Mouse (Mus musculus): Measurements from ENCODE around the gene Glce. TPM values are rescaled to one million over a fixed set of nuclear protein-coding genes. Genes with fewer than 3 reads are reported as not detected.

Glce gene
- polyA plus RNA-seq, 1 experiment: 4.2 TPM

DNA sequence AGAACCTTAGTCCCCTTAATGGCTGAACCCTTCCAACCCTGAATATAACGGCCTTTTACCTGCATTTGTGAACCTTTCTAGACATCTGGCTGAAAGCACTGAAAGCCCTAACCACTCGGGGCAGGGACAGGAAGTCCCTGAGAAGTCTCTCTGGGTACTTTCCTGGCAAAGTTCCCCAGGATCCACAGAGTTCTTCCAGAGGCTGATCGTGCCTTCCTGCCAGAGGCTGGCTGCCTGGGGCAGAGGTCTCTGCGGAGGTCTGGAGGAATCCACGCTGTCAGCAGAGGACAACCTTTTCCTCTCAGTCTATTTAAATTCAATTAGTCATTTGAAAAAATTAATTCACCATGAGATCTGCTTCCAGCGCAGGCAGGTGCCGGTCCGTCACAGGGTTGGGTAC is 73.3 kb downstream of the Glce start:
- TF ChIP-seq CTCF (IDR thresholded peaks at IDR 0.05; ENCODE audit: control insufficient read depth, insufficient read depth, low read length): no peak
- TF ChIP-seq POLR2A (IDR thresholded peaks at IDR 0.05; ENCODE audit: borderline replicate concordance, control insufficient read depth, low read depth, low read length): no peak
- 52% methylated on average over 8 of the region's 8 CpGs for WGBS
- Histone ChIP-seq H3K4me3 (replicated peaks; ENCODE audit: control insufficient read depth, low read depth, low read length) (no peak overlapping the region), H3K4me1 (ENCODE audit: control insufficient read depth, insufficient read depth, low read length) (no peaks in the 10 kb centered on the region), H3K27ac (ENCODE audit: control insufficient read depth, insufficient read depth, low read depth, low read length, poor library complexity) (no peak overlapping the region)

DNA sequence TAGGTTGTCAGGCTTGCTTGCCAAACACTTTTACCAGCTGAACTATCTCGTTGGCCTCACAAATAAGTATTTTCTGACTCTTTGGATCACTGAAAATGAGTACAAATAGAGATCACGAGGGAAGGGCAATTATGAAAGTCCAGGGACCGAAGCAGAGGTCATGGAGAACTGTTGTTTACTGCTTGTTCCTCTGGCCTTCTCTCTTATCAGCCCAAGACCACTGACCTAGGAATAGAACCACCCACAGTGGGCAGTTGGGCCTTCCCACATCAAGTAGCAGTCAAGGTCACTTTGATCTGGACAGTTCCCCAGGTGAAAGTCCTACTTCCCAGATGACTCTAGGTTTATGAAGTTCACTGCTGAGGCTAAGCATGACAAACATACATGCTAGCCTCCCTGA is 80.3 kb downstream of the Glce start:
- Histone ChIP-seq H3K27ac (ENCODE audit: control insufficient read depth, insufficient read depth, low read depth, low read length, poor library complexity) (no peak overlapping the region), H3K4me3 (replicated peaks; ENCODE audit: control insufficient read depth, low read depth, low read length) (no peak overlapping the region), H3K4me1 (ENCODE audit: control insufficient read depth, insufficient read depth, low read length) (no peaks in the 10 kb centered on the region)
- TF ChIP-seq POLR2A (IDR thresholded peaks at IDR 0.05; ENCODE audit: borderline replicate concordance, control insufficient read depth, low read depth, low read length) (no peak), CTCF (IDR thresholded peaks at IDR 0.05; ENCODE audit: control insufficient read depth, insufficient read depth, low read length) (no peak)
- 85% methylated on average over 3 of the region's 3 CpGs for WGBS

DNA sequence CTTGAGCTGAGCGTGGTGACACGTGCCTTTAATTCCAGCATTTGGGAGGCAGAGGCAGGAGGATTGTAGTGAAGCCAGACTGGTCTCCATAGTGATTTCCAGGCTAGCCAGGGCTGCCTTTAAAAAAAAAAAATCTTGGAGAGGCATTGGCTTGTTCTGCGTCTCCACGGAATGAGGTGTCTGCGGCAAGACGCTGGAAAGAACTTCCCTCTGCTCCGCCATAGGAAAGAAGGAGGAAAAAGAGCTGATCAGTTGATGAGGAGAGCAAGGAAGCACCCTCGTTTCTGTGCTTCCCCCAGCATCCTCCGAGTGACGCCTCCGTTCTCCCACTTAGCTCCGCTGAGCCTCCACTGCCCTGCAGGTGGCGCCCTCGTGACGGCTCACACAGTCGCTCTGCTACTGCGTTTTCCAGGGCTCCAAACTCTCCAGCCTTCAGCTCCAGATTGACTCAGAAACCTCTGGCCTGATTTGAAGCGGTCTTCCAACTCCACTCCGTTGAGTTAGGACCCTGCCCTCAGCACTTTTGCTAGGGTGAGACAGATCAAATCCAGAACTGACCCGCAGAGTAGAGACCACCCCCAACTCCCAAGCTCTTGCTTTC is 82.3 kb downstream of the Glce start:
- no peaks in the 10 kb centered on the region for H3K4me1 ChIP-seq (ENCODE audit: control insufficient read depth, insufficient read depth, low read length)
- TF ChIP-seq POLR2A (IDR thresholded peaks at IDR 0.05; ENCODE audit: borderline replicate concordance, control insufficient read depth, low read depth, low read length): no peak
- TF ChIP-seq CTCF (IDR thresholded peaks at IDR 0.05; ENCODE audit: control insufficient read depth, insufficient read depth, low read length): peak; percentile 94
- H3K27ac ChIP-seq (ENCODE audit: control insufficient read depth, insufficient read depth, low read depth, low read length, poor library complexity): no peak overlapping the region
- H3K4me3 ChIP-seq (replicated peaks; ENCODE audit: control insufficient read depth, low read depth, low read length): no peak overlapping the region
- WGBS: 11% methylated on average over 20 of the region's 20 CpGs

DNA sequence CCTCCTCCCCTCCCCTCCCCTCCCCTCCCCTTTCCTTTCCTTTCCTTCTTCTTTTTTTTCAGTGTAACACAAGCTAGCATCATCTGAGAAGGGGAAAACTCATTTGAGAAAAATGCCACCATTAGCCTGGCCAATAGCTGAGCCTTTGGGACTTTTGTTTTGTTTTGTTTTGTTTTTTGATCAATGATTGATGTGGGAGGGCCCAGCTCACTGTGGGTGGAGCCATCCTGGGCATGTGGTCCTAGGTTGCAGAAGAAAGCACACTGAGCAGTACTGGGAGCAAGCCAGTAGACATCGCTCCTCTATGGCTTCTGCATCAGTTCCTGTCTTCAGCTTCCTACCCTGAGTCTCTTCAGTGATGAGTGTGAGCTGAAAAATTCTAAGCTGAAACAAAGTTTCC is 86.6 kb downstream of the Glce start:
- WGBS: 79% methylated on average over 1 of the region's 1 CpGs
- TF ChIP-seq CTCF (IDR thresholded peaks at IDR 0.05; ENCODE audit: control insufficient read depth, insufficient read depth, low read length) (no peak), POLR2A (IDR thresholded peaks at IDR 0.05; ENCODE audit: borderline replicate concordance, control insufficient read depth, low read depth, low read length) (no peak)
- no peak overlapping the region for H3K4me3 ChIP-seq (replicated peaks; ENCODE audit: control insufficient read depth, low read depth, low read length)
- H3K4me1 ChIP-seq (ENCODE audit: control insufficient read depth, insufficient read depth, low read length): no peaks in the 10 kb centered on the region
- H3K27ac ChIP-seq (ENCODE audit: control insufficient read depth, insufficient read depth, low read depth, low read length, poor library complexity): no peak overlapping the region

DNA sequence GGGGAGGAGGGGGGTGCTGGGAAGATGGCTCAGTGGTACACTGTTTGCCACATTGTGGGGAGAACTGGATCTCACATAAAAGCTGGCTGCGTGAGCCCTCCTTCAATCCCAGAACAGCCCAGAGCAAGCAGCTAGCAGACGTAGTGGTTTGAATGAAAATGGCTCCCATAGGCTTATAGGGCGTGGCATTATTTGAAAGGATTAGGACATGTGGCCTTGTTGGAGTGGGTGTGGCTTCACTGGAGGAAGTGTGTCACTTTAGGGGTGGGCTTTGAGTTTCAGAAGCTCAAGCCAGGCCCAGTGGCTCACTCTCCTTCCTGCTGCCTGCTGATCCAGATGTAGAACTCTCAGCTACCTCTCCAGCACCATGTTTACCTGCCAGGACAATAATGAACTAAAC is 90.2 kb downstream of the Glce start:
- no peak overlapping the region for H3K27ac ChIP-seq (ENCODE audit: control insufficient read depth, insufficient read depth, low read depth, low read length, poor library complexity)
- no peak overlapping the region for H3K4me3 ChIP-seq (replicated peaks; ENCODE audit: control insufficient read depth, low read depth, low read length)
- H3K4me1 ChIP-seq (ENCODE audit: control insufficient read depth, insufficient read depth, low read length): peaks cover 2% of the 10 kb centered on the region; the same call in 1 of the 2 replicates
- 80% methylated on average over 3 of the region's 3 CpGs for WGBS
- TF ChIP-seq POLR2A (IDR thresholded peaks at IDR 0.05; ENCODE audit: borderline replicate concordance, control insufficient read depth, low read depth, low read length) (no peak), CTCF (IDR thresholded peaks at IDR 0.05; ENCODE audit: control insufficient read depth, insufficient read depth, low read length) (no peak)

DNA sequence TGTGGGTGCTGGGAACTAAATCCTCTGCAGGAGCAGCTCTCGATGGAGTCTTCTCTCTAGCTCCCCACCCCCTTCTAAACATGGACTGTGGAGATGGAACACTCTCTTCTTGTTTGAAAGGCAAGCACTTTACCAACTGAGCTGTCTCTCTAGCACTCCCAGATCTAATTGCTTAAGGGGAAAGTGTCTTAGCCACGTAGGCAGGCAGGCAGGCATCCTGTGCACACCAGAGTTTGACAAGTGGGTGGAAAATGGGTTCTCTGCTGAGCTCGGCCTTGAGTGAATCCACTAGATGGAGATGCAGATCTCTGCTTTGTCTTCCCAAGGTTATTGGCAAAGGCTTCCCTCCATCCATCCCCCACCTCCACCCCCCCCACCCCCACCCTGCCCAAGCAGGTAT is 94.4 kb downstream of the Glce start:
- H3K4me3 ChIP-seq (replicated peaks; ENCODE audit: control insufficient read depth, low read depth, low read length): no peak overlapping the region
- 57% methylated on average over 3 of the region's 3 CpGs for WGBS
- TF ChIP-seq POLR2A (IDR thresholded peaks at IDR 0.05; ENCODE audit: borderline replicate concordance, control insufficient read depth, low read depth, low read length) (no peak), CTCF (IDR thresholded peaks at IDR 0.05; ENCODE audit: control insufficient read depth, insufficient read depth, low read length) (no peak)
- H3K27ac ChIP-seq (ENCODE audit: control insufficient read depth, insufficient read depth, low read depth, low read length, poor library complexity): no peak overlapping the region
- H3K4me1 ChIP-seq (ENCODE audit: control insufficient read depth, insufficient read depth, low read length): peaks cover 2% of the 10 kb centered on the region; the same call in 1 of the 2 replicates

DNA sequence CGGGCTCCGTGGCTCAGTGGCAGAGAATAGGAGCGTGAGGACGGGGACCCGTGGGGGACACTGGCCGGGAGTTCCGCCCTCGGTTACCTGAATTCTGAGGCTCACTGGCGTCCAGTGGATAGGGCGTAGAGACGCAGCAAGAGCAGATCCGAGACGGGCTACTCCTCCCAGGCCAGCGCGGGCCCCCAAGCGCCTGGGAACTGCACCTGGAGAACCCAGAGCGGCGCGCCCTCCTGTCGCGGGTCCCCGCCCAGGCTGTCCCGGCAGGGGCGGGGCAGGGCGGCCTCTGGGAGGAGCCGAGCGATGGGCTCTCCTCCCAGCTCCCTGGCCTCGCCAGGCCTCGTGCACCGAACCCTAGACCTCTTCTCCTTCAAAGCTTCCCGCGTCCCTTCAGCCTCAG is 95.9 kb downstream of the Glce start, which contains the start of gene Paqr5:
Gene Paqr5, minus strand, starts transcription at position 257 of the 400 bp plus-strand sequence.
- TF ChIP-seq POLR2A (IDR thresholded peaks at IDR 0.05; ENCODE audit: borderline replicate concordance, control insufficient read depth, low read depth, low read length): no peak
- TF ChIP-seq CTCF (IDR thresholded peaks at IDR 0.05; ENCODE audit: control insufficient read depth, insufficient read depth, low read length): no peak
- Histone ChIP-seq H3K4me3 (replicated peaks; ENCODE audit: control insufficient read depth, low read depth, low read length) (peak within 1 kb of the TSS; percentile 0), H3K27ac (ENCODE audit: control insufficient read depth, insufficient read depth, low read depth, low read length, poor library complexity) (no peak within 1 kb of the TSS), H3K4me1 (ENCODE audit: control insufficient read depth, insufficient read depth, low read length) (peaks cover 2% of the 10 kb centered on the region; the same call in 1 of the 2 replicates)
- 2% methylated on average over 32 of the region's 32 CpGs for WGBS

DNA sequence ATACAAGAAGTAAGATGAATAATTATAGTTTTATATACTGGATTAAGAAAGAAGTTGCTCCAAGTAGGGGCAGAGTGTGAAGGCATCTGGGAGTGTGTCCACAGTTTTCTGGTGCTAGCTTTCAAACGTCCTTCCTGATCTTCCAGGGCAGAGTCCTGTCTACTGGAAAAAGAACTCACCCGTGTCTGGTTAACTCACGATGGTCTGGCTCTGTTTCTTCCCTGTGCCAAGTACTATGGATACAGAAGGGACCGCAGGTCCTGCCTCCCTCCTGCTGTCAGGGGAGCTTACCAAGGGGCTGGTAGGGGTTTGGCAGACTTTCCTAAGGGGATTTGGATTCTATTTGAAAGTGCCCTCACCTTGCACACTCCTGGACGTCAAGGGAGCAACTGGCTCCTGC is 97.4 kb downstream of the Glce start:
- TF ChIP-seq CTCF (IDR thresholded peaks at IDR 0.05; ENCODE audit: control insufficient read depth, insufficient read depth, low read length) (no peak), POLR2A (IDR thresholded peaks at IDR 0.05; ENCODE audit: borderline replicate concordance, control insufficient read depth, low read depth, low read length) (no peak)
- H3K4me1 ChIP-seq (ENCODE audit: control insufficient read depth, insufficient read depth, low read length): no peaks in the 10 kb centered on the region
- WGBS: 67% methylated on average over 5 of the region's 5 CpGs
- H3K27ac ChIP-seq (ENCODE audit: control insufficient read depth, insufficient read depth, low read depth, low read length, poor library complexity): no peak overlapping the region
- H3K4me3 ChIP-seq (replicated peaks; ENCODE audit: control insufficient read depth, low read depth, low read length): no peak overlapping the region

DNA sequence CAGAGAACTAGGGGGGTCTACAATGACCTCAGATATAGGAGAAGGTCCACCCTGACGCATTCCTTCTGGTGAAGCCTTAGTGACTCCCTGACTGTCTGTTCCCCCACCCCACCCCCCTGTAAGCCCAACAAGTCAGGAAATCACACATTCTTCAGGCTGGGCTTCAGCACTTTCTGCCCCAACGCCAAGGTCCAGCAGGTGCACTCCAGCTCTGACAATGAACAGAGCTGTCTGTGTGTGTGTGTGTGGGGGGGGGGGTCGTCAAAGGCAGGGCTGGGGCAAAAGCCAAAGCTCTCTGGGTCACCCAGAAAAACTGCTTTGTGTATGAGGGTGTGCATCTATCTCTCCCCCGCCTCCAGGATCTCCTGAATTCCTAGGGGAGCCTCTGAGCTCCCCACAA is 98.6 kb downstream of the Glce start:
- TF ChIP-seq CTCF (IDR thresholded peaks at IDR 0.05; ENCODE audit: control insufficient read depth, insufficient read depth, low read length) (no peak), POLR2A (IDR thresholded peaks at IDR 0.05; ENCODE audit: borderline replicate concordance, control insufficient read depth, low read depth, low read length) (no peak)
- H3K4me1 ChIP-seq (ENCODE audit: control insufficient read depth, insufficient read depth, low read length): no peaks in the 10 kb centered on the region
- no peak overlapping the region for H3K27ac ChIP-seq (ENCODE audit: control insufficient read depth, insufficient read depth, low read depth, low read length, poor library complexity)
- WGBS: 51% methylated on average over 4 of the region's 4 CpGs
- no peak overlapping the region for H3K4me3 ChIP-seq (replicated peaks; ENCODE audit: control insufficient read depth, low read depth, low read length)
